Mouse (Mus musculus) monocyte, adult 5-6 weeks (primary cell): ENCODE data around the gene Tmem178b. TPM values are rescaled to one million over a fixed set of nuclear protein-coding genes. Genes with fewer than 3 reads are reported as not detected.

Experiments used
- ATAC-seq: fragments of 153-309, 156-312 bp; replicated peaks from 2 replicates; pipeline ENCODE4 v1.8.0; 2017; ENCODE audit warnings: mild to moderate bottlenecking; ENCODE audit not compliant: low TSS enrichment, insufficient number of reproducible peaks, severe bottlenecking, poor library complexity, low FRiP score
- total RNA-seq: library from RNA; stranded (forward); fragments of 200-1000, 200-491, 200-594 nt; gene quantifications from 3 replicates; pipeline ENCODE4 v1.2.3, GENCODE M21; 2017

The Tmem178b gene
- total RNA-seq, 1 experiment from 2014 or later, result not detected

DNA sequence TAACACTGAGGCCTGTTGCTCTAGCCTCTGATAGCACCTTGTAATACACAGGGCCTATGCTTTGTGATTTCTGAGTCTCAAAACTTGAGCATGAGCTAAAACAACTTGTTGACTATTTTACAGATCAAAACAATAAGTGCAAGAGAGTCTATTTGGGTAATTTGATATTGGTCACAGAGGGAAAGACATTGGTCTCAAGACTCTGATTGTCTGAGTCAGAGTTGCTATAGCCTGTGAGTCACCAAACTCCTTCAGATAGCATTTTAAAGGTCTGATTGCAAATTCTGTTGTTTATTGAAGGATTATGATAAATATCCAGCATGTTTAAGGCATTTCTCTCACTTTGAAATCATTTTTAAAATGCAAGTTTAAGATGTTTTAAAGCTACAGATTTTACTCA lies 250.9 kb downstream of the Tmem178b start:
- ATAC-seq, result no peak

DNA sequence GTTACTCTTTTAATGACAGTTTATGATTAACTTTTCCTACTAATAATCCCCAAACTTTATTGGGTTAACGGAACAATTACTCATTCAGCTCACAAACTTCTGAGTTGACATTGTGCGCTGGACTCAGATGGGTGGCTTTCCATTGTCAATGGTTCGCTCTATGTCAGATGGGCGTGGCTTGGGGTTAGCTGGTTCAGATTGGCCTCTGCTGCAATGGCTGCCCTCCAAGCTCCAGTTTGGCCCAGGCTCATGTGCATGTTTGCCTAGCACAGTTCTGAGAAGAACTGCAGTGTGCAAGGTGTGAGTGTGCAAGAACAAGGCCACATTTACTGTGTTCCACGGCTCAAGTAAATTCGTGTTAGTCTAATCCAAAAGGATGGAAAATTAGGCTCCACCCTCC lies 255.6 kb downstream of the Tmem178b start:
- ATAC-seq, result no peak

DNA sequence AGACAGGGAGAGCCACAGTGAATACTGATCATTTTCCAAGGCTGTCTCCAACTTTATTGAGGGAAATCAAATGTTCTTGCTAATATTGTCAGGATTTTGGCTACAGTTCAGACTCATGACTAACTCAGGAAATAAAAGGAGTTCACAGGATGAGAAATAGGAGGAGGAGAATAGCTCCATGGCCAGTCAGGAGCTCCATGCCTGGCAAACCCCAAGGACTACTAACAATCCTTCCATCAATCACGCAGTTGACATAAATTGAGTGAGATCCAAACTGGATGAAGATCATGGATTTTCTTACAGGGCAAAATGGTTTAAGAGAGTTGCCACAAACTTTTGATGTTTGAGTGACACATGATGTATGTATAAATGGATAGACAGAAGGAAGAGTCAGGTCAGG lies 258.9 kb downstream of the Tmem178b start:
- no peak for ATAC-seq

DNA sequence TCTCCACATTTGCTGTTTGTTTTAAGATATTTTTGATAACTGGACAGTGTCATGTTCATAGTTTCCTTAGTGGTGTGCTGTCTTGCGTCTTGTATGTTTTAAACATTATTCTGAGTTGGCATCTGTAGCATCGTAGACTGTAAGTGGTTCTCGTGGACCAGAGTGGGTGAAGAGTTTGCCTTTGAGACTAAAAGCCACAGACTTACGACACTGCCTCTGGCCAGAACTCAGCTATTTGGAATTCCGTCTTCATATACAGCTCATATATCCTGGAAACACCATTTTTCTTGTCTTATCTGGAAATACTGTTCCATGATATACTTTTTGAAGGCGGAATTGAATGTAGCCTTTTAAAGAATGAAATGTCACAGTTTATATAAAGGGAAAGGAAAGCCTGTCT lies 260.4 kb downstream of the Tmem178b start:
- ATAC-seq, result no peak

DNA sequence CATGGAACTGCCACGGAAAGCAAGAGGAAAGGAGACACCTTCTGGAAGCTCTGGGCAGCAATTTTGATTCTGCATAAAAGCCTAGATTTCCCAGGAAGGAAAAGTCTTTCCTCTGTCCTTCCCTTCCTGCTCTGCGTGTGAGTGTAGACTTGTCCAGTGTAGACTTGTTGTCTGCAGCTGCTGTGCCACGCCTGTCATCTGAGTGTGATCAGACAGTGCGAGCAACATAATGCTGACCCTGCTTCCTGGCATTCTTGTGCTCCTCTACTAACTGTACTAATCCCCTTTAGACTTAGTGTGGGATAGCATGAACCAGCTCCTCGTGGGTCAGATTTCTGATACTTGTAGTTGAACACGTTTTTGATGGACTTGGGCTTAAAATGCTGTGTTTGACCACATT lies 262.6 kb downstream of the Tmem178b start:
- ATAC-seq, result no peak

DNA sequence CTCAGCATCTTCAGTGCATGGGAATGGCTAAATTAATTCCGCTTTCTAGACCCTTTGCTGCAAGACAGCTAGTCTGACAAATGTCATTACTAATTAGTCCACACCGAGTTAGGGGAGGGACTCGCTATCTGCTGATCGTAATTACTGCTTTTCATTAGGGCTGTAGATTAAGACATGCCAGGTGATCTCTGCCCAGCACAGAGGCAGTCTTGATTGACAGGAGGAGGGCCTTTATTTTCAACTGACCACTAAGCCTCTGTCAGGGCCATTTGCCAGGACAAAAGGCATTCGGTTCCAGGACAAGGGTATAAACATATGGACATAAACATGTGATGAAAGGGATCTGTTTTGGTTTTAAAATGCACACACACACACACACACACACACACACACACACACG lies 264.3 kb downstream of the Tmem178b start:
- ATAC-seq, result no peak

GRCm38 (mm10) chr6:40137831-40138520 lies 264.9 kb downstream of the Tmem178b start:
- ATAC-seq, result no peak

- ATAC-seq, result no peak
Observed at GRCm38 (mm10) chr6:40142582-40142981, 269.5 kb downstream of the Tmem178b start.

GRCm38 (mm10) chr6:40144371-40144770 lies 271.3 kb downstream of the Tmem178b start:
- no peak for ATAC-seq

DNA sequence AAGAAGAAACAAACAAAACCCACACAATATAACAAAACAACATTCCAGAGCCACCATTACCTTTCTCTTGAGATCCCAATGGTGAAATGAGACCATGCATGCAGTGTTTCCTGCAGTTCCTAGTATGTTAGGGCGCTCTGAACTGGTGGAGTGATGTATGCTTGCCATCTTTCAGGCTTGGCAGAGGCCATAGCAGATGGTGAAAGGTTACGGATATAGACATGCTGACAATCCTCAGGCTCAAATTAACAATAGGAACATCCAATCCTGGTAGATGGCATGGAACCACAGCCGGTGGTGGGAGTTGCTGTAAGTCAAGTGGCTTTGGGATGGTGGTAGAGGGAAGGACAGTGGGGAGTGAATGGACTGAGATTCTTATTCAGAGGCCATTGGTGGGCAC lies 272.5 kb downstream of the Tmem178b start:
- no peak for ATAC-seq

DNA sequence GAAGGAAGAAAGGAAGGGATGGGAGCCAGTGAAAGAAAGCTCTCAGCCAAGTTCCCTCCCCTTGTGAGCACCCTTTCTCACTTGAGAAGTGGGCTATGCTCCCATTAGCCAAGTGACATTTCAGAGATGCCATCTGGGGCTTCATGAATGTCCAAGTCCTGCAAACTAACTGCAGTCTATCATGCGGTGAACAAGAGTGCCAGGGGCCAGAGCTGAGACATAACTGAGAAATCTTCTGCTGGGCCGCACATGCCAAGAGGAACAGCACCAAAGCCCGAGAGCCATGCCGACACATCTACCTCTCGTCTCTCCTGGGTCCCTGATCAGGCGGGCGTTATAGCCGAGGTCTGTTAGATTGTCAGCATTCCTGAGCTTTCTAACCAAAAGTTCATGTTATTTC lies 279.2 kb downstream of the Tmem178b start:
- ATAC-seq, result no peak

GRCm38 (mm10) chr6:40161381-40161780 lies 288.3 kb downstream of the Tmem178b start:
- no peak for ATAC-seq

DNA sequence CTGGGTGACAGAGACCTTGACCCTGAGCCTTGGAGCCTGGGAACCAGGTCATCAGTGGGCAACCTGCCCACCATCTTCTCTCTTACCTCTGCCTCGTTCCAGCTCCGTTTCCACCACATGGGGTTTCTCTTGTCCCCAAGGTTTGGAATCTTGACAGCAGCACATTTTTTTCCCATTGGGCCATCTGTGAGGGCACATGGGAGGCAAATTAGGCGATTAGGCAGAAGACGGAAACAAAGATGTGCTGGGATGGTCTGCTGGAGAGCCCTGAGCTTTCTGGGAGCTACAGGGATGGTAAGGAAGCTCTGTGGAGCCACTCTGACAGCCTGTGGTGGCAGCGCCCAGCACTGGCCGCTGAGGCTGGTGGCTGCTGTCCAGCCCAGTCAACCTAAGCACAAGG lies 300.5 kb downstream of the Tmem178b start:
- no peak for ATAC-seq

GRCm38 (mm10) chr6:40177870-40178269 lies 304.8 kb downstream of the Tmem178b start:
- no peak for ATAC-seq

DNA sequence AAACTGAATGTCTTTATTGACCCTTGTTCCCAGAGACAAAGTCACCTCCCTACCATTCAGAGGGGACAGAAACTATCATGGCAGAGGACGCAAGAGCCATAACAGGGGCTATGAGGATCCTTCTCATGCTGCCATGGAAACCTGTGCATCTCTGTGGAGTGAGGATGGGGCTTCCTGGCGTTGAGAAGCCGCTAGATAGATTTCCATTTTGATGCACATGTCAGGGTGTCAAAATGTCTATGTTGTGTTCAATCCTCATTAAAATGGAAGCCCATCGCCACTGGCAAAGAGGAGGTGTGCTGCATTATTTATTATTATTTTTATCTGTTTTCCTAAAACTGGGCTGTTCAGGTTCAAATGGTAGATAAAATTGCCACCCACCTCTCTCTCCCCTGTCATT lies 307.5 kb downstream of the Tmem178b start:
- no peak for ATAC-seq

- ATAC-seq, result no peak
Observed at GRCm38 (mm10) chr6:40200661-40201060, 327.6 kb downstream of the Tmem178b start.

DNA sequence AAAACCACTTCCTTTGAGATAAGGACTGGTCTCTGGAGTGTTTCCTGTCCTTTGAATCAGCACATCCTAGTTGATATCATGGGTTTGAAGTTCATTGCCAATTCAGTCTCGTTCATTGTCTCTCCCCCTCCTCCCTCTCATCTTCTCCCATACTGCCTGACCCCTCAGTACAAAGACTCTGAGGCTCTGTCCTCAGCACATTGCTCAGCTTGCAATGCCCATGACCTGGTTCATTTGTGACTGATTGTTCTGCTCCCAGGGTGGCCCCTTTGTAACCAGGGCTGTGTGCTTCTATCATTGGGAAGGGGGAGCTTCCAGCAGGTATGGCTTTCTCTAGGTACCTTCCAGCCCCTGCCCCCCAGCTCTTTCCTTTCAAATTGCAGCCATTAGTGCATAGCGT lies 329.5 kb downstream of the Tmem178b start:
- ATAC-seq, result no peak

DNA sequence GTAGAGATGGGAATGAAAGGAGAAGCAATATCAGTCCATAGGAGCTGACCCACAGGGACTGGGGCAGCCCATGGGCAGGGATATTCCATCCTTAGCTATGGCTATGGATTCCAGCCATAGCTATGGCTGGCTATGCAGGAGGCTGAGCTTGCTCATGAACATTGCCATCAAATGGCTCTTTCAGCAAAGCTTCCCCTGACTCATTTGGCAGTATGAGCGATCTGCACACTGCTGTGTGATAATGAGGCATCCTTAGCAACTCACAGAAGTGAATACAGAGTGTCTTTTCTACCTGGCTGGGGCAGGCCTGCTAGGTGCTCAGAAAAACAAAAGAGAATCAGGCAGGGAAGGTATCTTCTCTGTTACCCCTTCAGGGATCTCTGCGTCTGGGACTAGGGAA lies 332.3 kb downstream of the Tmem178b start:
- ATAC-seq, result no peak

- no peak for ATAC-seq
Observed at GRCm38 (mm10) chr6:40208014-40208413, 334.9 kb downstream of the Tmem178b start.

DNA sequence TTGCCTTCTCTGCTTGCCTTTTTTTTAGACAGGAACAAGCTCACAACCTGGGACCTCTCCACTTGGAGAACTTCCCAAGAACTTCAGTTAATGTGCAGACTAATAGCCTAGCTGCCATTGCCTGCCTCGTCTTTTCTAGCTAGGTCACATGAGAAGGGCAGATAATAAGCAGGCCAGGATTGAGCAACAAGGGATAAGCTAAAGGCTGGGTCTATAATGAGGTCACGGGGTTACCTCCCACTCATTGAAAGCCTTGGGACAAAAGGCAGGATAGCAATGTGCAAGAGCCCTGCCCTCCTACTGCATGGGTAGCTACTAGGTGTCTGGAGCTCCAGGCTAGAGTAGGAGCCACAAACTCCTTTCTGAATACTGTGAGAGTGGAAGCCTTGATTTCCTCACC lies 336.1 kb downstream of the Tmem178b start:
- ATAC-seq, result no peak

GRCm38 (mm10) chr6:40217154-40217553 lies 344.1 kb downstream of the Tmem178b start:
- no peak for ATAC-seq
